In the genomic region with DNA sequence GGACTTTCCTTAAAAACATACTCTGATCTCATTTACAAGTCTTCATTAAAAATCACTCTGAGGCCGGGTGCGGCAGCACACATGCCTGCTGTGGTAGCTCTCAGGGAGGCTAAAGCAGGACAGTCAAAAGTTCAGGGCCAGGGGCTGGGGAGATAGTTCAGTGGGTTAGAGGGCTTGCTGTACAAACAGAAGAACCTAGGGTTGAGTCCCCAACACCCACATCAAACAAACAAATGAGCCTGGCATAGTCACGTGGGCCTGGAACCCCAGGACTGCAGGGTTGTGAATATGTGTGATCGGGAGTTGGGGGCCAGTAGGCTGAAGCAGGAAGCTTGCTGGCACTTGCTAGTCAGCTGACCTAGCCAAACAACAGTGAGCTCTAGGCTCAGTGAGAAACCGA, we compare ENCODE assay signal across 26 mouse cellular contexts. TPM values are rescaled to one million over a fixed set of nuclear protein-coding genes. Genes with fewer than 3 reads are reported as not detected.
A peak's percentile ranks its signal among the peaks of the same experiment; 100 is the strongest.
DNase-seq lines count a peak whose midpoint lies in the region; ATAC-seq and TF ChIP-seq lines count a peak whose summit lies in the region.
"Had no signal": no experiment of that assay in that cellular context is flagged by ENCODE, and none has a peak within 500 bp of the region (broad histone marks: within the 10 kb centered on the region; RNA-seq: fewer than 3 reads in every experiment).

No protein-coding gene starts in this region.

- H3K36me3 ChIP-seq in liver, embryonic 16.5 days (ENCODE audit: control insufficient read depth, insufficient read depth) = no peaks in the 10 kb centered on the region
- H3K36me3 ChIP-seq in liver, embryonic 12.5 days = peaks cover 8% of the 10 kb centered on the region; the same call in 1 of the 2 replicates
- H3K36me3 ChIP-seq: G1E had no signal

- TF ChIP-seq POLR2A in bone marrow macrophage, adult 2 months (IDR thresholded peaks at IDR 0.05; ENCODE audit: borderline replicate concordance, low read depth, low read length) = no peak

- no peak; the same call in 1 of the 2 replicates for TF ChIP-seq CTCF in bone marrow macrophage, adult 2 months (IDR thresholded peaks at IDR 0.05; ENCODE audit: low read depth, low read length)

- H3K4me3 ChIP-seq in liver, embryonic 16.5 days (ENCODE audit: low read depth, low read length) = no peak overlapping the region
- no peak overlapping the region for H3K4me3 ChIP-seq in liver, embryonic 12.5 days
- peak overlapping the region; percentile 25 for H3K4me3 ChIP-seq in bone marrow macrophage, adult 2 months (ENCODE audit: insufficient read depth, low read length)
- H3K4me3 ChIP-seq: forebrain, embryonic 10.5 days; gastrocnemius, adult 2 months; heart, embryonic 12.5 days; heart, embryonic 15.5 days; hindbrain, embryonic 10.5 days; hindbrain, embryonic 13.5 days; intestine, embryonic 15.5 days had no signal

- peak; percentile 35; the same call in 1 of the 2 replicates for ATAC-seq in liver, embryonic 16.5 days (ENCODE audit: low read depth)
- no peak for ATAC-seq in liver, embryonic 12.5 days
- ATAC-seq: forebrain, embryonic 14.5 days; hindbrain, embryonic 16.5 days; intestine, embryonic 15.5 days; Patski had no signal

- no peaks in the 10 kb centered on the region for H3K9me3 ChIP-seq in liver, embryonic 16.5 days (replicated peaks; ENCODE audit: control insufficient read depth, low read length)
- no peaks in the 10 kb centered on the region for H3K9me3 ChIP-seq in liver, embryonic 12.5 days (replicated peaks)
- H3K9me3 ChIP-seq: forebrain, embryonic 10.5 days; G1E; heart, embryonic 15.5 days; hindbrain, embryonic 10.5 days; hindbrain, embryonic 13.5 days; intestine, embryonic 15.5 days had no signal

- peak; percentile 26 for DNase-seq in yolk sac, embryonic 10.5 days (ENCODE audit: low spot score)
- no peak for DNase-seq in cerebellum, adult 11 months
- DNase-seq in layer of hippocampus, adult 9-11 months = no peak
- DNase-seq: B cell, adult 2 months; cerebellum, adult 18-20 months; cerebellum, adult 9-10 months; cerebellum, postnatal 14 days; forebrain, postnatal 0 days; gastrocnemius, adult 2 months; gastrocnemius, postnatal 14 days; heart, adult 18-20 months; heart, postnatal 10 days; heart, postnatal 36 days had no signal

- H3K27ac ChIP-seq in liver, embryonic 16.5 days (ENCODE audit: low read length) = no peak overlapping the region; the same call in 1 of the 2 replicates
- H3K27ac ChIP-seq in liver, embryonic 12.5 days = no peak overlapping the region
- peak overlapping the region; percentile 89 for H3K27ac ChIP-seq in bone marrow macrophage, adult 2 months (ENCODE audit: insufficient read depth, low read depth, low read length)
- H3K27ac ChIP-seq: forebrain, embryonic 10.5 days; gastrocnemius, adult 2 months; heart, embryonic 15.5 days; hindbrain, embryonic 10.5 days; hindbrain, embryonic 13.5 days; intestine, embryonic 15.5 days had no signal

- peaks cover 3% of the 10 kb centered on the region for H3K4me1 ChIP-seq in liver, embryonic 16.5 days (ENCODE audit: control insufficient read depth, low read depth, low read length)
- peaks cover 7% of the 10 kb centered on the region; the same call in 1 of the 2 replicates for H3K4me1 ChIP-seq in liver, embryonic 12.5 days
- H3K4me1 ChIP-seq in bone marrow macrophage, adult 2 months (ENCODE audit: control insufficient read depth, insufficient read depth, low read length) = peaks cover 27% of the 10 kb centered on the region
- H3K4me1 ChIP-seq: hindbrain, embryonic 13.5 days had no signal

- H3K9ac ChIP-seq in liver, embryonic 16.5 days (ENCODE audit: low read depth, low read length) = no peak overlapping the region
- no peak overlapping the region for H3K9ac ChIP-seq in liver, embryonic 12.5 days
- H3K9ac ChIP-seq: forebrain, postnatal 0 days; heart, embryonic 12.5 days; heart, embryonic 15.5 days; hindbrain, embryonic 13.5 days; intestine, embryonic 15.5 days had no signal

- H3K27me3 ChIP-seq in liver, embryonic 16.5 days (ENCODE audit: control insufficient read depth, insufficient read depth, low read depth, low read length) = no peaks in the 10 kb centered on the region
- no peaks in the 10 kb centered on the region for H3K27me3 ChIP-seq in liver, embryonic 12.5 days (replicated peaks)
- H3K27me3 ChIP-seq: heart, embryonic 12.5 days; heart, embryonic 15.5 days; hindbrain, embryonic 13.5 days; intestine, embryonic 15.5 days; Patski had no signal

- H3K4me2 ChIP-seq in liver, embryonic 16.5 days (ENCODE audit: low read depth, low read length) = no peak overlapping the region
- H3K4me2 ChIP-seq in liver, embryonic 12.5 days = no peak overlapping the region
- H3K4me2 ChIP-seq: heart, embryonic 12.5 days; heart, embryonic 15.5 days; hindbrain, embryonic 13.5 days; intestine, embryonic 15.5 days had no signal

- 69% methylated on average over 5 of the region's 5 CpGs for whole genome bisulfite sequencing in liver, embryonic 16.5 days (ENCODE audit: insufficient replicate concordance)
- 76% methylated on average over 5 of the region's 5 CpGs for WGBS in liver, embryonic 12.5 days (ENCODE audit: insufficient replicate concordance)

RNA-seq across cellular contexts. Expression of a gene that starts 44.0 kb away (rescaled TPM):
- polyA plus RNA-seq in liver, embryonic 16.5 days (2015; fragmentation: Nextera tagmentation; extraction: Ambion mirVana) = 2.8 and 3.2 TPM in 2 replicates
- 3.9 and 4.2 TPM in 2 replicates for polyA plus RNA-seq in liver, embryonic 12.5 days (2016; fragmentation: Nextera tagmentation; extraction: Ambion mirVana)
- 10.2 and 13.5 TPM in 2 replicates for polyA plus RNA-seq in bone marrow macrophage, adult 2 months (2012; ENCODE audit: insufficient read depth, insufficient read length, missing spikeins)
